In genomic region chr7:92027049-92027448, GRCm38 (mm10) we compare ENCODE assay signal across 9 mouse cellular contexts.
DNase-seq lines count a peak whose midpoint lies in the region; ATAC-seq lines count a peak whose summit lies in the region.
"Had no signal": no experiment of that assay in that cellular context is flagged by ENCODE, and none has a peak within 500 bp of the region (broad histone marks: within the 10 kb centered on the region; RNA-seq: fewer than 3 reads in every experiment).

No protein-coding gene starts in this region.

- ATAC-seq in liver, embryonic 12.5 days, result no peak

- no peak overlapping the region for H3K27ac ChIP-seq in liver, embryonic 12.5 days
- H3K27ac ChIP-seq in embryonic facial prominence, embryonic 10.5 days (replicated peaks), result no peak overlapping the region
- H3K27ac ChIP-seq: neural tube, embryonic 13.5 days had no signal

- H3K4me1 ChIP-seq in liver, embryonic 12.5 days, result no peaks in the 10 kb centered on the region
- no peaks in the 10 kb centered on the region for H3K4me1 ChIP-seq in embryonic facial prominence, embryonic 10.5 days

- WGBS in liver, embryonic 12.5 days (ENCODE audit: insufficient replicate concordance), result 42% methylated on average over 7 of the region's 7 CpGs
- 40% methylated on average over 7 of the region's 7 CpGs for WGBS in embryonic facial prominence, embryonic 10.5 days

- H3K4me3 ChIP-seq in liver, embryonic 12.5 days, result no peak overlapping the region
- H3K4me3 ChIP-seq in embryonic facial prominence, embryonic 10.5 days, result no peak overlapping the region
- H3K4me3 ChIP-seq: neural tube, embryonic 13.5 days had no signal

- intact Hi-C loops in left cerebral cortex, postnatal 36 days (cut with DNase I), result loop anchor here (5.0 kb wide), 1 partner anchor 570 kb away; no protein-coding TSS in a partner anchor

- H3K9me3 ChIP-seq in liver, embryonic 12.5 days (replicated peaks), result no peaks in the 10 kb centered on the region
- H3K9me3 ChIP-seq in embryonic facial prominence, embryonic 10.5 days, result no peaks in the 10 kb centered on the region
- H3K9me3 ChIP-seq: neural tube, embryonic 13.5 days had no signal

- H3K4me2 ChIP-seq in liver, embryonic 12.5 days, result no peak overlapping the region
- H3K4me2 ChIP-seq: neural tube, embryonic 13.5 days had no signal

- H3K27me3 ChIP-seq in liver, embryonic 12.5 days (replicated peaks), result no peaks in the 10 kb centered on the region
- H3K27me3 ChIP-seq in embryonic facial prominence, embryonic 10.5 days (replicated peaks; ENCODE audit: low read depth, poor library complexity, severe bottlenecking), result no peaks in the 10 kb centered on the region
- H3K27me3 ChIP-seq: neural tube, embryonic 13.5 days had no signal

- H3K36me3 ChIP-seq in liver, embryonic 12.5 days, result no peaks in the 10 kb centered on the region
- H3K36me3 ChIP-seq in embryonic facial prominence, embryonic 10.5 days (replicated peaks), result no peaks in the 10 kb centered on the region
- H3K36me3 ChIP-seq: neural tube, embryonic 13.5 days had no signal

- H3K9ac ChIP-seq in liver, embryonic 12.5 days, result no peak overlapping the region
- H3K9ac ChIP-seq: neural tube, embryonic 13.5 days had no signal

- DNase-seq in liver, result peak; percentile 66
- DNase-seq in adrenal gland, postnatal 4 days (ENCODE audit: low spot score in 2 of 2), result peak; percentile 36 to 53
- DNase-seq in embryonic facial prominence, embryonic 10.5 days (ENCODE audit: low spot score), result peak; percentile 79
- peak; percentile 39 for DNase-seq in hindlimb bud, embryonic 11.5 days (ENCODE audit: extremely low spot score, low read depth, low spot score)
- DNase-seq in left cerebral cortex, postnatal 36 days (ENCODE audit: low spot score in 2 of 2), result peak; percentile 50 to 56
- peak; percentile 1 for DNase-seq in naive thymus-derived CD4-positive, alpha-beta T cell, adult 2 months (ENCODE audit: low read depth)
- peak; percentile 12 for DNase-seq in thymus, postnatal 25 days

Comparison
In these comparisons a context has a peak if more than half of its experiments do, and no peak if none do; other contexts are left out.
1. DNase-seq: peak in every context shown above with its lines; median percentile 79 in embryonic facial prominence, embryonic 10.5 days; 66 in liver; 53 in left cerebral cortex, postnatal 36 days; 44 in adrenal gland, postnatal 4 days; 39 in hindlimb bud, embryonic 11.5 days; 12 in thymus, postnatal 25 days; 1 in naive thymus-derived CD4-positive, alpha-beta T cell, adult 2 months.